Mouse (Mus musculus) splenic B cell, adult 2 months (primary cell): ENCODE measurements around the gene Zdhhc18.

Experiments used
- DNase-seq: peaks from one replicate; pipeline ENCODE4 v3.0.0-alpha.2; 2011; ENCODE audit warnings: low read depth, low spot score
- H3K27me3 ChIP-seq: 2 replicates; pipeline ENCODE4 v1.6.1; 2012; ENCODE audit warnings: mild to moderate bottlenecking, low read length, moderate library complexity, mixed read lengths; ENCODE audit not compliant: control insufficient read depth, poor library complexity, insufficient read depth, severe bottlenecking
- H3K36me3 ChIP-seq: 2 replicates; pipeline ENCODE4 v1.6.1; 2012; ENCODE audit warnings: mild to moderate bottlenecking, low read length, moderate library complexity, mixed read lengths; ENCODE audit not compliant: control insufficient read depth, poor library complexity, insufficient read depth, severe bottlenecking

Gene Zdhhc18

DNA sequence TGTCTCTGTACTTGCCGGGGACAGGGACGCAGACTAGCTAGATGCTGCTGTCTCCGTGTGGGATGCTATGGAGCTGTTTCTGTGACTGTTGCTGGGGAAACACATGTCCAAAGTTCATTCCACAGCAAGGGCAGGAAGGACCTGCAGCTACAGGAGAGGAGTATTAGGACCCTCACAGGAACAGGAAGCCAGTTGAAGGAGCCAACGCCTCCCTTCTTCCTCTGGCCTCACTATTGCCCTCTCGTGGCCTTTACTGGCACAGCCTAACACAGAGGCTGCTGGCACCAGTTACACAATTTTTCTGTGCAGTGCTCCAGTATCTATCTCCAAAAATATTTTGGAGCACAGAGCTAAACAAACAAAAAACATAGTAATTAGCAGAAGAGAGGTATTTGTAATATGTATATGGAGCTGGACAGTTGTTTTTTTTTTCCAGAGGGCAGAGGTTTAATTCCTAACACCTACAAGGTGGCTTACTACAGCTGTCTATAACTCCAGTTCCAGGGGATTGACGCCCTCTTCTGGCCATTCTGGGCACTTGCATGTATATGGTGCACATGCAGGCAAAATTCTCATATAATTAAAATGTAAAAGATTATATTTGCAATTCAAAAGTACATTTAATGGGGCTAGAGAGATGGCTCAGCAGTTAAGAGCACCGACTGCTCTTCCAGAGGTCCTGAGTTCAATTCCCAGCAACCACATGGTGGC is at the start of gene Zdhhc18:
TSS of gene Zdhhc18 (minus strand) at position 166 of the 711 bp plus-strand sequence.
- Histone ChIP-seq H3K36me3 (no peaks in the 10 kb centered on the region), H3K27me3 (no peaks in the 10 kb centered on the region)
- DNase-seq: peak; percentile 90

DNA sequence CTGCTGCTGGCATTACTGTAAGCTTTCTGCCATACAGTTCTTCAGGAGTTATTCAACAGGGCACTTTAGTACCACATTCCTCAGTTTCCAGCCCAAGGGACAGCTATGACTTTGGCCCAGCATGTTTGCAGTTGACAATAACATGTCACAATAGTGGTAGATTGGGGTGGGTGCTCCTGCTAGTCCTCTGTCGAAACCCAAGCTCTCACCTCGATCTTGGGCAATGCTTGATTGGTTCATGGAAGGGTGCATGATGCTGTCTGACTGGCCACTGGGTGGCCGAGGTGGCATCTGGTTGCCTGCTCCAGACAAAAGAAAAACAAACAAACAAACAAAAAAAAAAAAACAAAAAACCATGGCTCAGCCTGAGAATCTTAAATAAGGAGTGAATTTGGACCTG is 45.4 kb upstream of the Zdhhc18 start:
- Histone ChIP-seq H3K27me3 (no peaks in the 10 kb centered on the region), H3K36me3 (peaks cover 39% of the 10 kb centered on the region)
- DNase-seq: no peak

GRCm38 (mm10) chr4:133690252-133690651 is 40.3 kb upstream of the Zdhhc18 start:
- H3K36me3 ChIP-seq: peaks cover 39% of the 10 kb centered on the region
- no peaks in the 10 kb centered on the region for H3K27me3 ChIP-seq
- DNase-seq: no peak

DNA sequence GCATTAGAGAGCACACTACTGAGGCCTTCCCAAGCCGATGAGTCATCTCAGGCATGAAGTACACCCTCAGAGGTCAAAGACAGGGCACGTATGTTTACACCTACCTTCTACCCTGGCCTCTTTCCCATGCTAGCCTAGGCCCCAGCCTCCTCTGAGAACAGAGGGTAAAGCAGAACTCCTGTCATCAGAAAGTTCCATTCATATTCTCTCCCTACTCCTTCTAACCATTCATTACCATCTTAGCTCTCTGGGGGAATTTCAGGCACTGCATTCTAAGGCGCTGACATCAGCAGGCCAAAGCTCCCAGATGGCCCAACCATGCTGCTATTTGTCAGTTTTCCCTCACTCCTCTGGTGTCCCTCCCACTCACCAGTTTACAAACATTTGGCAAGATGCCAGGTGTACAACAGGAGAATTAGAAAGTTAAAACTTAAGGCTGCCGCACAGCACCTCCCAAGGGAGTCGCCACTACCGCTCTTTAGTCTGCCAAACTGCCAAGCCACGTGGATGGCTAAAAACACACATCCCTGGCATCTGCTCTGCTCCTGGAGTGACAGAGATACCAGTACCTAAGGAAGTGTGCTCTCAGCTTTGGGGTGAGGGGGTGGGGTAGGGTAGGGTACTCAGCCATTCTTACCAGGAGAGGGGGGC is 38.6 kb upstream of the Zdhhc18 start:
- DNase-seq: no peak
- Histone ChIP-seq H3K36me3 (peaks cover 39% of the 10 kb centered on the region), H3K27me3 (no peaks in the 10 kb centered on the region)

DNA sequence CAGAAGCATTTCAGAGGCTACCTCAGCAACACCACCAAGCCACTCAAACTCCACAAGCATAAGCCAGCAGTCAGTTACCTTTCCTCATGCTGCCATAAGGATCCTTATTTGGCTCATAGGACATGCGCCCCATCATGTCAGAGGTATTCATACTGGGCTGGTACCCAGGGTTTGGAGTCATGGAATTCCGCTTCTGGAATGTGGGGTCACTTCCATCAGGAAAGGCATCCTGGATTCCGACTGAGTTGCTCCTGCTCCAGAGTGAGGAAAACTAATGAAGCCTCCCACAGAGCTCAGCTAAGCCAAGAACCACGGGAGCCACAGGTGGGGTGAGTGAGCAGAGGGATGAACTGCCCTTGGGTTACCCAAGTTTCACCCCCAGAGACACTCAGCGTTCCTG is 37.2 kb upstream of the Zdhhc18 start:
- H3K36me3 ChIP-seq: peaks cover 37% of the 10 kb centered on the region
- H3K27me3 ChIP-seq: no peaks in the 10 kb centered on the region
- DNase-seq: no peak

GRCm38 (mm10) chr4:133686512-133686911 is 36.6 kb upstream of the Zdhhc18 start:
- H3K36me3 ChIP-seq: peaks cover 34% of the 10 kb centered on the region
- H3K27me3 ChIP-seq: no peaks in the 10 kb centered on the region
- DNase-seq: no peak

GRCm38 (mm10) chr4:133680206-133680786 is 30.3 kb upstream of the Zdhhc18 start:
- H3K36me3 ChIP-seq: peaks cover 18% of the 10 kb centered on the region; the same call in 1 of the 2 replicates
- H3K27me3 ChIP-seq: no peaks in the 10 kb centered on the region
- peak; percentile 39 for DNase-seq

- DNase-seq: peak; percentile 55
- H3K27me3 ChIP-seq: no peaks in the 10 kb centered on the region
- peaks cover 15% of the 10 kb centered on the region; the same call in 1 of the 2 replicates for H3K36me3 ChIP-seq
Measured at GRCm38 (mm10) chr4:133679629-133680028, 29.7 kb upstream of the Zdhhc18 start.

- no peak for DNase-seq
- peaks cover 4% of the 10 kb centered on the region; the same call in 1 of the 2 replicates for H3K36me3 ChIP-seq
- no peaks in the 10 kb centered on the region for H3K27me3 ChIP-seq
Measured at GRCm38 (mm10) chr4:133677266-133677665, 27.3 kb upstream of the Zdhhc18 start.

DNA sequence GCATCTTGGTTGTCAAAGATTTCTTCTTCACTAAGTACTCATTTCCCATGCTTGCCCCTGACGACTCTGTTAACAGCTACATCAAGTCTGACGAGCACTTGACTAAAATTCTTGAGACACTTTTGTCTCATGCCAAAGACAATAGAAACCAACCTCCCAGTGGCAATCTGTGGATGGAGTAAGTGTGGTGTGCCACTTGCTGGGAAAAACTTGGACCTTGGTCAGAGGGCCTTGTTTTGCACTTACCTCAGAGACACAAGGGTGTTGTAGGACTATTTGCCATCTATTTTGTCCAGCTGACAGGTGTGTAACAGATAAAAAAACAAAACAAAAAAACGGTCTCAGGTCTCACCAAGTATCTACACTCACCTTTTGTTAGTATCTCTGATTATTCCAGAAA is 26.2 kb upstream of the Zdhhc18 start:
- DNase-seq: no peak
- Histone ChIP-seq H3K27me3 (no peaks in the 10 kb centered on the region), H3K36me3 (no peaks in the 10 kb centered on the region)

DNA sequence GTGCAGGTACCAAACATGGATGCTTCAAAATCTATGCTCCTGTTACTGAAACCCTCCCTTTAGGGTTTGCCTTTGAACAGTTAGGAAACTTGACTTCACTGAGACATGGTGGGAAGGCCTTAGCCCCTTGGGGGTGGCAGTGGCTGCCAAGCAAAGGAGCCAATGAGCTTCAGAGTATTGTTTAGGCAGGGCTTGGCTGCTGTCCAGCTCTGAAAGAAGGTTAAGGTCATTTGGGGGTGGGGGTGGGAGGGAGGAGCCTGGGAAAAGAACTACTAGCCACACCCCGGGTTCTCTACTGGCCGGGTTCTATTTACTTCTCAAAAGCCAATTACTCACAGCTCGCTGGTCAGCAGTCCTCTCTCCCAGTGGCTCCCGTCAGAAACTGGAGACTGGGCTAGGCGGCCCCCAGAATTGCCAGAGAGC is 25.7 kb upstream of the Zdhhc18 start:
- H3K36me3 ChIP-seq: no peaks in the 10 kb centered on the region
- no peaks in the 10 kb centered on the region for H3K27me3 ChIP-seq
- DNase-seq: no peak

GRCm38 (mm10) chr4:133674331-133674695 is 24.4 kb upstream of the Zdhhc18 start:
- no peak for DNase-seq
- Histone ChIP-seq H3K27me3 (no peaks in the 10 kb centered on the region), H3K36me3 (no peaks in the 10 kb centered on the region)

GRCm38 (mm10) chr4:133673666-133674330 is 23.8 kb upstream of the Zdhhc18 start:
- peak; percentile 27 for DNase-seq
- Histone ChIP-seq H3K36me3 (peaks cover 1% of the 10 kb centered on the region; the same call in 1 of the 2 replicates), H3K27me3 (no peaks in the 10 kb centered on the region)

GRCm38 (mm10) chr4:133672845-133673647 is 23.1 kb upstream of the Zdhhc18 start:
- DNase-seq: peak; percentile 74
- no peaks in the 10 kb centered on the region for H3K27me3 ChIP-seq
- peaks cover 3% of the 10 kb centered on the region; the same call in 1 of the 2 replicates for H3K36me3 ChIP-seq
